Mouse (Mus musculus) kidney, adult 9 months (tissue): ENCODE data around the gene Adamtsl5.
"Not testable (repeated sequence)": the region's sequence is repeated elsewhere in the genome, so short reads cannot be mapped to it uniquely, and the experiment has no call there.

Experiments used
- DNase-seq: peaks from one replicate; pipeline ENCODE4 v3.0.0; 2022

Gene Adamtsl5

GRCm38 (mm10) chr10:80371411-80371966 is 23.3 kb upstream of the Adamtsl5 start:
- peak; percentile 59 for DNase-seq

- DNase-seq, result no peak
These were observed 22.0 kb upstream of the Adamtsl5 start for GRCm38 (mm10) chr10:80369995-80370747.

- DNase-seq, result no peak
These were observed 20.2 kb upstream of the Adamtsl5 start for GRCm38 (mm10) chr10:80368392-80368791.

- no peak for DNase-seq
These were observed 19.7 kb upstream of the Adamtsl5 start for GRCm38 (mm10) chr10:80367954-80368353.

- DNase-seq, result no peak
These were observed 17.5 kb upstream of the Adamtsl5 start for GRCm38 (mm10) chr10:80365736-80366135.

GRCm38 (mm10) chr10:80363734-80364133 is 15.5 kb upstream of the Adamtsl5 start:
- DNase-seq, result no peak

GRCm38 (mm10) chr10:80357994-80358639 is 9.9 kb upstream of the Adamtsl5 start:
- peak; percentile 76 for DNase-seq

- no peak for DNase-seq
These were observed 9.1 kb upstream of the Adamtsl5 start for GRCm38 (mm10) chr10:80357336-80357735.

GRCm38 (mm10) chr10:80356737-80357136 is 8.5 kb upstream of the Adamtsl5 start:
- no peak for DNase-seq

GRCm38 (mm10) chr10:80356001-80356682 is 7.9 kb upstream of the Adamtsl5 start, which contains the start of gene Plk5:
Plk5 (plus strand) TSS chr10:80356459.
- no peak for DNase-seq

- no peak for DNase-seq
These were observed 7.2 kb upstream of the Adamtsl5 start for GRCm38 (mm10) chr10:80355431-80355830.

- DNase-seq, result no peak
These were observed 4.5 kb upstream of the Adamtsl5 start for GRCm38 (mm10) chr10:80352727-80353126.

- DNase-seq, result peak; percentile 91
These were observed 3.7 kb upstream of the Adamtsl5 start for GRCm38 (mm10) chr10:80351896-80352295.

- peak; percentile 91 for DNase-seq
These were observed 2.1 kb upstream of the Adamtsl5 start for GRCm38 (mm10) chr10:80350292-80350691.

GRCm38 (mm10) chr10:80348981-80349380 is 769 bp upstream of the Adamtsl5 start:
- DNase-seq, result no peak

GRCm38 (mm10) chr10:80347514-80347967 is 671 bp downstream of the Adamtsl5 start:
- DNase-seq, result no peak

- not testable (repeated sequence) for DNase-seq
These were observed 2.3 kb downstream of the Adamtsl5 start for GRCm38 (mm10) chr10:80345929-80346328.

GRCm38 (mm10) chr10:80345122-80345521 is 3.1 kb downstream of the Adamtsl5 start:
- DNase-seq, result no peak

GRCm38 (mm10) chr10:80344131-80344661 is 4.0 kb downstream of the Adamtsl5 start:
- DNase-seq, result peak; percentile 65

GRCm38 (mm10) chr10:80343425-80343895 is 4.8 kb downstream of the Adamtsl5 start:
- no peak for DNase-seq

GRCm38 (mm10) chr10:80342749-80343424 is 5.3 kb downstream of the Adamtsl5 start:
- peak; percentile 61 for DNase-seq

GRCm38 (mm10) chr10:80342305-80342748 is 5.9 kb downstream of the Adamtsl5 start:
- DNase-seq, result no peak
